Mouse (Mus musculus) ES-Bruce4 (cell line): ENCODE data around the gene Cdkal1. TPM values are rescaled to one million over a fixed set of nuclear protein-coding genes. Genes with fewer than 3 reads are reported as not detected.

ENCODE experiments used
- H3K27ac ChIP-seq: 2 replicates; pipeline ENCODE4 v1.5.1; 2012; ENCODE audit warnings: low read length, inconsistent platforms; ENCODE audit not compliant: insufficient read depth
- H3K27me3 ChIP-seq: 2 replicates; pipeline ENCODE4 v1.6.1; 2012; ENCODE audit warnings: mild to moderate bottlenecking, low read length, inconsistent platforms; ENCODE audit not compliant: control insufficient read depth, poor library complexity, insufficient read depth, severe bottlenecking
- H3K36me3 ChIP-seq: 2 replicates; pipeline ENCODE4 v1.6.1; 2012; ENCODE audit warnings: inconsistent platforms, mild to moderate bottlenecking, low read length, moderate library complexity; ENCODE audit not compliant: control insufficient read depth, poor library complexity, insufficient read depth, severe bottlenecking
- H3K4me1 ChIP-seq: one replicate; pipeline ENCODE4 v1.8.1; 2011; ENCODE audit warnings: low read length; ENCODE audit not compliant: control insufficient read depth, insufficient read depth
- H3K4me3 ChIP-seq: 2 replicates; pipeline ENCODE4 v1.5.1; 2011; ENCODE audit warnings: low read depth, mild to moderate bottlenecking, low read length
- H3K9ac ChIP-seq: 2 replicates; pipeline ENCODE4 v1.6.1; 2012; ENCODE audit warnings: low read depth, mild to moderate bottlenecking, inconsistent platforms; ENCODE audit not compliant: poor library complexity, severe bottlenecking
- H3K9me3 ChIP-seq: replicated peaks from 2 replicates; pipeline ENCODE4 v1.6.1; 2012; ENCODE audit warnings: mild to moderate bottlenecking, low read length, inconsistent platforms; ENCODE audit not compliant: control insufficient read depth, poor library complexity, insufficient read depth, severe bottlenecking
- CTCF ChIP-seq: IDR thresholded peaks from one replicate; pipeline ENCODE4 v1.8.1; 2011; ENCODE audit warnings: low read depth, low read length
- EP300 ChIP-seq: IDR thresholded peaks from 2 replicates; pipeline ENCODE4 v1.6.1; 2011; ENCODE audit warnings: low read depth, low read length; ENCODE audit not compliant: insufficient read depth
- POLR2A ChIP-seq: IDR thresholded peaks from one replicate; pipeline ENCODE4 v1.8.1; 2011; ENCODE audit warnings: low read length; ENCODE audit not compliant: insufficient read depth
- polyA plus RNA-seq: library from polyadenylated mRNA; stranded (reverse); fragments of >200 nt; gene quantifications from 2 replicates; pipeline ENCODE4 v1.2.4, GENCODE M21; 2011; ENCODE audit warnings: low read depth; ENCODE audit not compliant: missing spikeins, insufficient read depth, insufficient read length

The Cdkal1 gene
- polyA plus RNA-seq, 1 experiment, result 43.4 TPM

GRCm38 (mm10) chr13:29604241-29604640, 251.2 kb downstream of the Cdkal1 start:
- no peaks in the 10 kb centered on the region for H3K36me3 ChIP-seq
- H3K27ac ChIP-seq, result no peak overlapping the region
- TF ChIP-seq EP300 (no peak), POLR2A (no peak), CTCF (peak; percentile 79)
- H3K4me3 ChIP-seq, result no peak overlapping the region
- no peaks in the 10 kb centered on the region for H3K4me1 ChIP-seq
- no peak overlapping the region for H3K9ac ChIP-seq
- no peaks in the 10 kb centered on the region; the same call in 1 of the 2 replicates for H3K9me3 ChIP-seq
- no peaks in the 10 kb centered on the region for H3K27me3 ChIP-seq

DNA sequence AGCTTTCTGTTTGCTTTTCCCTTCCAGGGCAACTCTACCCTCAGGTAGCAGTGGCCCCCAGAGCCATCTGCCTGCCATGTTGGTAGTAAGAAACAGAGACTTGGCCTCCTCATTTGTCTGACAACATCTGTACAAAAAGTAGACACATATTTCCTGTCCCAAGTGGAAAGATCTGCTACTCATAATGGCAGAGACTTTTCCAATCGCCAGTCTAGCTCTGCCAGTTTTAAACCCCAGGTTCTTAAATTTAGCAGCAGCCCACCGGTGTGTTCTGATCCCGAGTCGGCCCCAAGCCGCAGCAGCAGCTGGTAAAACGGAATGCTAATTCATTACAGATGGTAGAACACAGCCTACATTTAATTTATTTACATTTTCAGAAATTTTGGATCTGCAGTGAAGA, 251.9 kb downstream of the Cdkal1 start:
- TF ChIP-seq EP300 (no peak), CTCF (no peak), POLR2A (no peak)
- H3K27me3 ChIP-seq, result no peaks in the 10 kb centered on the region
- H3K36me3 ChIP-seq, result no peaks in the 10 kb centered on the region
- no peak overlapping the region for H3K27ac ChIP-seq
- H3K4me1 ChIP-seq, result no peaks in the 10 kb centered on the region
- no peak overlapping the region for H3K9ac ChIP-seq
- H3K9me3 ChIP-seq, result no peaks in the 10 kb centered on the region; the same call in 1 of the 2 replicates
- no peak overlapping the region for H3K4me3 ChIP-seq

DNA sequence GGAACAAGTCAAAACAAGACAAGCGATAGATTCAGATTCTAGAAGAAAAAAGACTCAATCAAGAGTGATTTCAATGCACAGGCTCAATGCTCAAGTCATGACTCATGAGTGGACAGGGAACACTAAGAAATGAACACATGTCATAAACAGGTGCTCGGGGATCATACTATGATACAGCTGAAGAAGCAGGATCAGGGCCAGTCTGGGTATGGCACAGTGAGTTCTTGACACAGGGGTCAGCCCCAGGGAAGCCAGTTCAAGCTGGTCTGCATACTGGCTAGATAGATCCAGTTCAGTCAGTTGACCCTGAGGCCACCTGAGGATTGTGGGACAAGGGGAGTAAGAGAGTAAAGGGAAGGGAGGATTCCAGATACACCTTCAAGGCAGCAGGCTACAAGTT, 254.4 kb downstream of the Cdkal1 start:
- Histone ChIP-seq H3K4me1 (no peaks in the 10 kb centered on the region), H3K27me3 (no peaks in the 10 kb centered on the region), H3K36me3 (no peaks in the 10 kb centered on the region), H3K27ac (no peak overlapping the region), H3K4me3 (no peak overlapping the region), H3K9ac (no peak overlapping the region), H3K9me3 (no peaks in the 10 kb centered on the region; the same call in 1 of the 2 replicates)
- TF ChIP-seq EP300 (no peak), POLR2A (no peak), CTCF (no peak)

- H3K9ac ChIP-seq, result no peak overlapping the region
- H3K4me1 ChIP-seq, result no peaks in the 10 kb centered on the region
- no peak overlapping the region for H3K4me3 ChIP-seq
- no peaks in the 10 kb centered on the region for H3K36me3 ChIP-seq
- TF ChIP-seq POLR2A (no peak), CTCF (no peak), EP300 (no peak)
- no peak overlapping the region for H3K27ac ChIP-seq
- no peaks in the 10 kb centered on the region for H3K27me3 ChIP-seq
- no peaks in the 10 kb centered on the region; the same call in 1 of the 2 replicates for H3K9me3 ChIP-seq
Measured at GRCm38 (mm10) chr13:29599646-29600045, 255.8 kb downstream of the Cdkal1 start.

DNA sequence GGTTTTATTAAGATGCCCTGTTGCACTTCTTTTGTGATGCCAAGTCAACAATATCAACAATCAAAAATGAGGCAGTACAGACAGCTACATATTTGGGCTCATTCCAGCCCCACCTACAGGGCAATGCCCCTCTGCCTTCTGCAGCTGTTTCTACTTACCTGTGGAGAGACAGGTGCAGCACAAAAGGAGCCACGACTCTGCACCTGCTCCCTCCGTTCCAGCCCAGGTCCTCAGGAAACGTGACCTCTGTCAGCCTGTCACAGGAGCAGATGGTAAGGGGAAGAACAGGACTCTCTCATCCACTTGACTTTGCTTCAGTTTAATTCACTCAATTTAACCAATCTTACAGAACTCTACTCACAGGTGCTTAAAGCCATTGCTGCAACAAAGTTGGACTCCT, 258.7 kb downstream of the Cdkal1 start:
- no peaks in the 10 kb centered on the region for H3K27me3 ChIP-seq

GRCm38 (mm10) chr13:29593096-29593495, 262.4 kb downstream of the Cdkal1 start:
- no peaks in the 10 kb centered on the region; the same call in 1 of the 2 replicates for H3K36me3 ChIP-seq
- no peaks in the 10 kb centered on the region for H3K27me3 ChIP-seq
- H3K4me3 ChIP-seq, result no peak overlapping the region
- no peak overlapping the region for H3K9ac ChIP-seq
- H3K4me1 ChIP-seq, result no peaks in the 10 kb centered on the region
- TF ChIP-seq POLR2A (no peak), EP300 (no peak), CTCF (no peak)
- peaks cover 12% of the 10 kb centered on the region for H3K9me3 ChIP-seq
- no peak overlapping the region for H3K27ac ChIP-seq

More for the DNA sequence above, 258.7 kb downstream of the Cdkal1 start:
- no peaks in the 10 kb centered on the region; the same call in 1 of the 2 replicates for H3K36me3 ChIP-seq
- no peak overlapping the region for H3K27ac ChIP-seq
- H3K4me3 ChIP-seq, result no peak overlapping the region
- H3K9ac ChIP-seq, result no peak overlapping the region
- peaks cover 12% of the 10 kb centered on the region for H3K9me3 ChIP-seq
- TF ChIP-seq EP300 (0 out of 2 replicates have a peak, but pooled peaks have one; percentile 15), POLR2A (no peak), CTCF (no peak)
- no peaks in the 10 kb centered on the region for H3K4me1 ChIP-seq
